Mouse (Mus musculus) embryonic facial prominence, embryonic 10.5 days (tissue): ENCODE data around the gene Ndufb5. TPM values are rescaled to one million over a fixed set of nuclear protein-coding genes. Genes with fewer than 3 reads are reported as not detected.
"Not testable (repeated sequence)": the region's sequence is repeated elsewhere in the genome, so short reads cannot be mapped to it uniquely, and the experiment has no call there.

Experiments
- DNase-seq: peaks from one replicate; pipeline ENCODE4 v3.0.0-alpha.2; 2017; ENCODE audit warnings: low spot score
- H3K27ac ChIP-seq: fragments of 300-500 bp; sonication (generic); replicated peaks from 2 replicates; pipeline ENCODE4 v1.5.1; 2016; ENCODE audit warnings: mild to moderate bottlenecking
- H3K27me3 ChIP-seq: fragments of 300-500 bp; sonication (generic); replicated peaks from 2 replicates; pipeline ENCODE4 v1.6.1; 2016; ENCODE audit warnings: low read depth, mild to moderate bottlenecking; ENCODE audit not compliant: poor library complexity, severe bottlenecking
- H3K36me3 ChIP-seq: fragments of 300-500 bp; sonication (generic); replicated peaks from 2 replicates; pipeline ENCODE4 v1.6.1; 2016; ENCODE audit warnings: mild to moderate bottlenecking, moderate library complexity
- H3K4me1 ChIP-seq: fragments of 300-500 bp; sonication (generic); 2 replicates; pipeline ENCODE4 v1.6.1; 2016
- H3K4me3 ChIP-seq: fragments of 300-500 bp; sonication (generic); 2 replicates; pipeline ENCODE4 v1.5.1; 2016; ENCODE audit warnings: mild to moderate bottlenecking, moderate library complexity
- H3K9me3 ChIP-seq: fragments of 300-500 bp; sonication (generic); 2 replicates; pipeline ENCODE4 v1.6.1; 2016; ENCODE audit warnings: mild to moderate bottlenecking
- WGBS: fragments of 180-500 bp; shearing (Covaris S2); methylation state at CpG from one replicate; pipeline ENCODE4 v1.1.7; 2016; 5-methylcytosine and 5-hydroxymethylcytosine counted together
- polyA plus RNA-seq: library from polyadenylated mRNA; unstranded; fragments of >200 nt; fragmentation: Nextera tagmentation; extraction: Ambion mirVana; gene quantifications from 2 replicates; pipeline ENCODE4 v1.2.1, GENCODE M21; 2016

Gene Ndufb5
- polyA plus RNA-seq, 1 experiment from 2014 or later: 276 TPM

DNA sequence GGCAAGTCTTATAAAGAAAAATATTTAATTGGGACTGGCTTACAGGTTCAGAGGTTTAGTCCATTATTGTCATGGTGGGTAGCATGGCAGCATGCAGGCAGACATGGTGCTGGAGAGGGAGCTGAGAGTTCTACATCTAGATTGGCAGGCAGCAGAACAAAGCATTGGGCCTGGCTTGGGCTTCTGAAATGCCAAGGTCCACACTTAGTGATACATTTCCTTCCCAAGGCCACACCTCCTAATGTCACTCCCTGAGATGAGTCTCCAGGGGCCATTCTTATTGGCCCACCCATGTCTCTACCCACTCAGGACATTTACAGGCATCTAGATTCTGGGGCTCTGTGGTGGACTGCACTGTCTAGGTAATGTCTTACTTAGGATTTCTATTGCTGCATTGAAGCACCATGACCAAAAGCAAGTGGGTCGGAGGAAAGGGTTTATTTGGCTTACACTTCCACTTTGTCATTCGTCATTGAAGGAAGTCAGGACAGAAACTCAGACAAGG lies 5.5 kb downstream of the Ndufb5 start:
- DNase-seq: no peak
- Histone ChIP-seq H3K4me1 (peaks cover 11% of the 10 kb centered on the region), H3K9me3 (0 out of 2 replicates have a peak, but pooled peaks cover 3% of the 10 kb centered on the region), H3K4me3 (no peak overlapping the region), H3K27ac (no peak overlapping the region), H3K36me3 (peaks cover 81% of the 10 kb centered on the region), H3K27me3 (no peaks in the 10 kb centered on the region)
- WGBS: 81% methylated on average over 2 of the region's 2 CpGs

DNA sequence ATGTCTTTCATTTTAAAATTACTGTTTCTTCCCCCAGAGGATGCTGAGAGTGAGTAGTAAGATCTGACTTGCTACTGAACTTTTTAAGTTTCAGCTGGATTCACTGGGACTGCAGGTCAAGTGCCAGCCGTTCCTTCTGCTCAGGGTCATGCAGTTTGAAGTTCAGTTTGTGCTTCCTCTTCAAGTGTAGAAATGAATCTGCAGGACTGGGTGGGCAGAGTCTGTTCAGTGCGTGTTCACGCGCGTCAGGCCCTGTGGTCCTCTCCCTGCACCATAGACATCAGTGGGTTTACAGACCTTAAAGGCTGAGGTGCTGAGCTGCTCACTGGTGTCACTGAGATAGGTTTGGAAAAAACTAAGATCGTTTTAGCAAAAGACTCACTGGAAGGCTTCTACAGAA lies 8.2 kb downstream of the Ndufb5 start:
- H3K9me3 ChIP-seq: 0 out of 2 replicates have a peak, but pooled peaks cover 3% of the 10 kb centered on the region
- H3K4me1 ChIP-seq: no peaks in the 10 kb centered on the region
- DNase-seq: no peak
- no peaks in the 10 kb centered on the region for H3K27me3 ChIP-seq
- no peak overlapping the region for H3K4me3 ChIP-seq
- WGBS: 93% methylated on average over 6 of the region's 6 CpGs
- H3K36me3 ChIP-seq: peaks cover 93% of the 10 kb centered on the region
- H3K27ac ChIP-seq: no peak overlapping the region

DNA sequence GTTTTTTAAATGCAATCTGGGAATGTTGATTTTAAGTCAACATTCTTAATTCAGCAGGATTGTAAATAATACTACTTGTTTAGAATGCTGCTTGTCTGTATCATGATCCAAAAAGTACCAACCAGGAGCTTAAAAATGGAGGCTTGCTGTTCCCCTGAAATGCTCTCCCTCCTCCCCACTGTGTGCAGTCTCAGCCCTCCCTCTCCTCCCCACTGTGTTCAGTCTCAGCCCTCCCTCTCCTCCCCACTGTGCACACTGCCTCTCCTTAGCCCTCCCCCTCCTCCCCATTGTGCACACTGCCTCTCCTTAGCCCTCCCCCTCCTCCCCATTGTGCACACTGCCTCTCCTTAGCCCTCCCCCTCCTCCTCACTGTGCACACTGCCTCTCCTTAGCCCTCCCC lies 8.6 kb downstream of the Ndufb5 start:
- DNase-seq: not testable (repeated sequence)

DNA sequence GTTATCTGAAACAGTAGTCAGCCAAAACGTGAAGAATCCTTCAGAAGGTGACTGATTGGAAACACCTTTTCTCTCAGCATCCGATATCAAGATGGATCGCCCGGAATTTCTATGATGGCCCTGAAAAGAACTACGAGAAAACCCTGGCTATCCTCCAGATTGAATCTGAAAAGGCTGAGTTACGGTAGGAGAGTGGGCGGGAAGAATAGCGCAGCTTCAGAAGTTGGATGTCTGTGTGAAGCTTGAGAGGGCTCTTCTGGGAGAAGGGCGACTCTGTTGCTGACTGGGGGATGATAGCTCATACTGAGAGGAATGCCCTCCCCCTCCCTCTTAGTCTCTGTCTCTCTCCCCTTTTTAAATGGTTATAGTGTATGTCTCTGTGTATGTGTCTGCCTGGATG lies 11.6 kb downstream of the Ndufb5 start:
- Histone ChIP-seq H3K4me1 (no peaks in the 10 kb centered on the region), H3K27ac (no peak overlapping the region), H3K36me3 (peaks cover 99% of the 10 kb centered on the region), H3K27me3 (no peaks in the 10 kb centered on the region), H3K4me3 (no peak overlapping the region), H3K9me3 (0 out of 2 replicates have a peak, but pooled peaks cover 3% of the 10 kb centered on the region)
- WGBS: 95% methylated on average over 9 of the region's 9 CpGs
- DNase-seq: no peak

More for the DNA sequence above, 8.6 kb downstream of the Ndufb5 start:
- H3K27ac ChIP-seq, H3K4me3 ChIP-seq, H3K9me3 ChIP-seq, H3K27me3 ChIP-seq, H3K4me1 ChIP-seq: not testable (repeated sequence)
- H3K36me3 ChIP-seq: peaks cover 97% of the 10 kb centered on the region

DNA sequence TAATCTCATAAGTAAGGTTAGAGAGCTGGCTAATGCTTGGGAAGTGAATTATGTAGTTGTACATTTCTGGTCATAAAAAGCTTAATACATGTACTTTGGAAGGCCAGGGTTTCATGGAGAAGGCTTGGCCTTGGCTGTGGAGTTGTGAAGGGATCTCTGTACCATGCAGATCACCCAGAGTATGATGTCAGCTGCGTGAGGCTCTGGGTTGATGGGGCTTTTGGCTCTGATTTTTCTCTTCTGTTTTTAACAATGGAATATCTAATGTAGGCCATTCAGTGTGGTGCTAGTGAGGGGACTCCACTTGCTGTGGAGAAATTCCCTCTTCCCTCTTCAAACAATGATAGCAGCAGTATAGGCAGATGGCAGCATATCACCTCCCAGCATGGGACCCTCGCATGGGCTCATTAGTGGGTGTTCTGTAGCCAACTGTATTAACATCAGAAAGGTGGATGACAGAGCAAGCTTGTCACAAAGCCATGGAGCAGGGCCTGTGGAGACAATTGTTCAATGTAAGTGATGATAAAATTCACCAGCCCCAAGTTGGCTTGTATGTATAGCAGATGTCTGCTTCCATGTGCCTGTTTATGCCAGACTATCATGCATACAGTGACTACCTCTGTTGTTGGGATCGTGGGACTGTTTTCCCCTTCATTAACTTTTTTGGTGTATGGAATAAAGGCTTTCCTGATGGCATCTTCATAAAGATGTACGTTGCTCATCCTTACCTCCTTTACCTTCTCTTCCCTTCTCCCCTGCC lies 13.2 kb downstream of the Ndufb5 start:
- 89% methylated on average over 4 of the region's 4 CpGs for WGBS
- peaks cover 97% of the 10 kb centered on the region for H3K36me3 ChIP-seq
- no peak overlapping the region for H3K4me3 ChIP-seq
- H3K27me3 ChIP-seq: no peaks in the 10 kb centered on the region
- H3K27ac ChIP-seq: no peak overlapping the region
- no peak for DNase-seq
- 0 out of 2 replicates have a peak, but pooled peaks cover 3% of the 10 kb centered on the region for H3K9me3 ChIP-seq
- H3K4me1 ChIP-seq: no peaks in the 10 kb centered on the region

DNA sequence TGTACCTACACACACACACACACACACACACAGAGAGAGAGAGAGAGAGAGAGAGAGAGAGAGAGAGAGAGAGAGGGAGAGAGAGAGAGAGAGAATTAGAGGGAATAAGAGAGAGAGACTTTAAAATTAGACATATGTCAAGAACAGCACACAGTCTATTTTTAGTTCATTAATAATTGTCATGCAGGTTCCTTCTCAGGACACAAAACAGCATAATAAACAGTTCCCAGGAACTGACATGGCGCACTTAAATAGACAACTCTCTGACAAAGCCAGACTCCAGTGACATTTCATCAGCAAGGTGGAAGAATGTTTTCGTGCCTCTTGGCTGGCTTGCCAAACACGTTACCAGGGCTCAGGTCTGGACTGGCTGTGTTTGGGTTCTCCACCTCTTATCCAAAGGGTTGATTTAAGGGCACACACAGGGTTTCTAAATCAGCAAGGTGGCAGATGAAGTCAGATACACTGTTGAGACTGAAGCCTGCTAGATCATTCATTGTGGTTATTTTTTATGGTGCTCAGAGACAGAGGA lies 17.7 kb downstream of the Ndufb5 start:
- Histone ChIP-seq H3K9me3 (no peaks in the 10 kb centered on the region), H3K4me3 (no peak overlapping the region), H3K27me3 (no peaks in the 10 kb centered on the region), H3K27ac (no peak overlapping the region), H3K36me3 (peaks cover 62% of the 10 kb centered on the region), H3K4me1 (no peaks in the 10 kb centered on the region)
- WGBS: 94% methylated on average over 3 of the region's 3 CpGs
- no peak for DNase-seq

DNA sequence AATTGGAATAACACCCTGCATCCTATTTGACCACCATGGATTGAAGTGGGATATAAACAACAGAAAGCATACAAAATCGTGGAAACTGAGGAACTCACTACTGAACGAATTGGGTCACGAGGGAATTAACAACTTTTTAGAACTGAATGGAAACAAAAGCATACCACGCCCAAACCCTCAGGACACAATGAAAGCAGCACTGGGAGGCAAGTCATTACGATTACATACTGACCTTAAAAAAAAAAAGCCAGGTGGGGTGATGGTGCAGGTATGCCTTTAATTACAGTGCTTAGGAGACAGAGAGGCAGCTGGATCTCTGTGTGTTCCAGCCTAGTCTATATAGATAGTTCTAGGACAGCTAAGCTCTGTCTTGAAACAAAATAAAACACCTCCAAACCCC lies 22.4 kb downstream of the Ndufb5 start:
- Histone ChIP-seq H3K27ac (no peak overlapping the region), H3K36me3 (peaks cover 15% of the 10 kb centered on the region), H3K4me3 (no peak overlapping the region), H3K27me3 (no peaks in the 10 kb centered on the region), H3K4me1 (no peaks in the 10 kb centered on the region), H3K9me3 (no peaks in the 10 kb centered on the region)
- 63% methylated on average over 5 of the region's 5 CpGs for WGBS
- DNase-seq: no peak

- no peaks in the 10 kb centered on the region for H3K9me3 ChIP-seq
- no peaks in the 10 kb centered on the region for H3K4me1 ChIP-seq
- no peak for DNase-seq
- H3K27ac ChIP-seq: no peak overlapping the region
- no peak overlapping the region for H3K4me3 ChIP-seq
- H3K36me3 ChIP-seq: 0 out of 2 replicates have a peak, but pooled peaks cover under 1% of the 10 kb centered on the region
- 59% methylated on average over 8 of the region's 8 CpGs for WGBS
- no peaks in the 10 kb centered on the region for H3K27me3 ChIP-seq
Observed at GRCm38 (mm10) chr3:32762962-32763361, 26.2 kb downstream of the Ndufb5 start.

- Histone ChIP-seq H3K9me3 (no peaks in the 10 kb centered on the region), H3K27me3 (no peaks in the 10 kb centered on the region), H3K4me3 (no peak overlapping the region), H3K27ac (no peak overlapping the region), H3K4me1 (no peaks in the 10 kb centered on the region), H3K36me3 (no peaks in the 10 kb centered on the region)
- 54% methylated on average over 7 of the region's 7 CpGs for WGBS
- no peak for DNase-seq
Observed at GRCm38 (mm10) chr3:32763902-32764301, 27.1 kb downstream of the Ndufb5 start.

DNA sequence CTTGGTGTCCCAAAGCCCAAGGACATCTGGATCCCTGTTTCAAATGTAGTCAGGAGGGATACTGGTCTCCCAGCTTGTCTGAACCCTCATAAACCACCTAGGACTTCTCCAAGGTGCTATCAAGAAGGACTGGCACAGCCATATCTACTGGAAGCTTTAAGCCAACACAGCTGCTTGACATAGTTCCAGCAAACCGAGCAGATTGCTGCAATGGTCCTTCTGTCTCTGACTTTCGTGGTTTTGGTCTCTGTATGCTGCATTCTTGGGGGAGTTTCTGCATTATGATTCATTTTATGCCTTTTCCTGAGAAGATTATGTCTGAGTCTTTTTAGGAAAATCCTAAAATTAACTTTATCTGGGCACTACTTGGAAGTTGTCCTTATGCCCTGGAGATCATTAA lies 34.0 kb downstream of the Ndufb5 start:
- H3K36me3 ChIP-seq: no peaks in the 10 kb centered on the region
- no peaks in the 10 kb centered on the region for H3K9me3 ChIP-seq
- no peaks in the 10 kb centered on the region for H3K27me3 ChIP-seq
- 86% methylated on average over 2 of the region's 2 CpGs for WGBS
- H3K4me1 ChIP-seq: no peaks in the 10 kb centered on the region
- no peak overlapping the region for H3K4me3 ChIP-seq
- no peak for DNase-seq
- H3K27ac ChIP-seq: no peak overlapping the region

Other genes with a start within 250 kb of the Ndufb5 start
- 0.09 TPM in 1 of 2 replicates, not detected in the other for gene Kcnmb3, start 244.8 kb upstream of the Ndufb5 start, polyA plus RNA-seq
- 40.7 and 41.0 TPM in 2 replicates for gene Zfp639, start 226.7 kb upstream of the Ndufb5 start, polyA plus RNA-seq
- 23.9 and 24.9 TPM in 2 replicates for gene Mfn1, start 207.5 kb upstream of the Ndufb5 start, polyA plus RNA-seq
- 38.8 and 44.1 TPM in 2 replicates for gene Gnb4, start 120.4 kb upstream of the Ndufb5 start, polyA plus RNA-seq
- 274 and 289 TPM in 2 replicates for gene Actl6a, start 30.7 kb upstream of the Ndufb5 start, polyA plus RNA-seq
- 36.7 and 37.7 TPM in 2 replicates for gene Mrpl47, start 615 bp downstream of the Ndufb5 start, polyA plus RNA-seq
- 5.8 and 8.5 TPM in 2 replicates for gene Usp13, start 80.6 kb downstream of the Ndufb5 start, polyA plus RNA-seq